Mouse (Mus musculus): ENCODE measurements around the gene Esyt1. TPM values are rescaled to one million over a fixed set of nuclear protein-coding genes. Genes with fewer than 3 reads are reported as not detected.
"Not testable (repeated sequence)": the region's sequence is repeated elsewhere in the genome, so short reads cannot be mapped to it uniquely, and the experiment has no call there.

Gene Esyt1
- polyA plus RNA-seq (2015; fragmentation: Nextera tagmentation; extraction: Ambion mirVana) = 43.2 and 44.6 TPM in 2 replicates

GRCm38 (mm10) chr10:128525671-128526308 is at the start of gene Esyt1:
Esyt1 (minus strand) TSS chr10:128525871.
- DNase-seq (ENCODE audit: low spot score) = peak; percentile 91

- DNase-seq (ENCODE audit: low spot score) = no peak
Measured at GRCm38 (mm10) chr10:128575063-128575462, 49.4 kb upstream of the Esyt1 start.

DNA sequence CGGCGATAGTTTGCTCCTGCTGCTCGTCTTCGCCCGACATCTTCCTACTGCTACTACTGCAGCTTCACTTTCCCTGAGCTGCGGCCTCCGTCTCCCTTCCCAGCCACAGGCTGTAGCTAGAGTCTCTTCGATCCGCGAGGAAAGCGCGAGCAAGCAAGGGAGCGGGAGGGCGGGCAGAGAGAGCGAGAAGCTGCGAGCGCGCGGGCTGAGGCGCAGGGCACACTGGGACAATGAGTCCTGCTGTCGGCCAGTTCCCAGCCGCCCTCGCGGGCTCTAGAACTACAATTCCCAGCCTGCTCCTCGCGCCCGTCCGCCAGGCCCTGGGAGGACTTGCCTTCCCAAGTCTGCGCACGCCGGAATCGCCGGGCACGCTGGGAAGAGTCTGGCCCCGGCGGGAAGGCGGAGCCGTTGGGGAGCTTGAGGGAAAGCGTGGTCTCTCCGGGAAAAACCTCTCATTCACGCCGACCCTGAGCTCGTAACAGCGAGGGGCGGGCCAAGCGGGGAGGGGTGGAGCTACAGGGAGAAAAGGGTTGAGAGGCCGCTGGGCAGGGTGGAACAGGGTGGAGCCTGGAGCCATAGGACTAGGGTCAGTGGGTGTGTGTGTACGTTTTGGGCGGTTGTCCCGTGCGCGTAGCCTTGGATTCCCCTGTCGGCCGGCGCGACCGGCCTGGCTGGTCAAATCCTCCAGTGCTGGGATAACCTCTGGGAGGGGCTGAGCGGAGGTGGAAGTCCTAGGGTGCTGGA is 40.3 kb upstream of the Esyt1 start, which contains the start of gene Pa2g4:
Gene Pa2g4, minus strand, starts transcription at position 200 of the 744 bp plus-strand sequence.
- DNase-seq (ENCODE audit: low spot score) = peak; percentile 93

GRCm38 (mm10) chr10:128565206-128565787 is 39.6 kb upstream of the Esyt1 start:
- peak; percentile 49 for DNase-seq (ENCODE audit: low spot score)

DNA sequence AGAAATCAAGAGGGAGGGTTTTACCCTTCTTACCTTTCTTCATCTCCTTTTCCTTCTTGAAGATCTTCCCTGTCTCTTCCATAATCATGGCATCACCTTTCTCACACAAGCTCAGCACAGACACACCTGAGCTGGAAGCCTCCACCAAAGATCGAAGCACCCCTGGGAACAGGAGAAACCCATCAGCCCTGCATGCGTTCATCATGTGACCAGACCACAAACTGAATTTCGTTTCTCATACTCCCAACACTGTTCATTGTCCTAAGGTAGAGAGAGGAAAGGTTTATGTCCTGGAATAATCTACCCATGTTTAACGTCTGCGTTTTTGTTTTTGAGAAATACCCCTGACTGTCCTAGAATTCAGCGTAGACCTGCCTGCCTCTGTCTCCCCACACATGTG is 37.9 kb upstream of the Esyt1 start:
- no peak for DNase-seq (ENCODE audit: low spot score)

DNA sequence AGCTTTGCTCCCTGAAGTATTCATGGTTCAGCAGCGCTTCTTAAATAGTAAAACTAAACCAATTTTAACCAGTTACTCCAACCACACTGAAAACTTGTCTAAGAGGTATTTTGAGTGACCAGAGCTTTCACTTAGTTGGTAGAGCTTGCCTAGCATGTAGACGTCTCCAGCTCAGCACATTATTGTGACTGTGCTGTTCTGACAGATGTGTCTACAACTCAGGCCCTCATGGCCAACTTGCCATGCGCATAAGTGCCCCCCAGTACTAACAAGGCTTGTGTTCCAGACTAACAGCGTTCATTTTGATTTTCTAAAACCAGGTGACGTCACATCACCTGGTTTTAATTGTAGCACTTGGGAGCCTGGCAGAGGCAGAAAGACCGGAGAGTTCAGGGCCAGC is 31.3 kb upstream of the Esyt1 start:
- DNase-seq (ENCODE audit: low spot score) = no peak

DNA sequence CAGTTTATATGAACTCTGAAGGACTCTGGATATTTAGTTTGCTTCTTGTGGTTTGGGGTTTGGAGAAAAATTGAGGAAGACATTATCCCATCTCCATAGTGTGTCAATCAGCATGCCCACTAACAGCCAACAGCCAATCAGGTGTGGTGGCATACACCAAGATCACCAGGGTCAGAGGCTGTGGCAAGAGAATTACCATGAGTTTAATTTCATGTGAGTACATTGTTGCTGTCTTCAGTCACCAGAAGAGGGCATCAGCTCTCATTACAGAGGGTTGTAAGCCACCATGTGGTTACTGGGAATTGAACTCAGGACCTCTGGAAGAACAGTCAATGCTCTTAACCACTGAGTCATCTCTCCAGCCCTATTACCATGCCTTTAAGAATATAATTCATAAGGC is 30.6 kb upstream of the Esyt1 start:
- peak; percentile 26 for DNase-seq (ENCODE audit: low spot score)

GRCm38 (mm10) chr10:128555567-128555966 is 29.9 kb upstream of the Esyt1 start:
- DNase-seq (ENCODE audit: low spot score) = not testable (repeated sequence)

DNA sequence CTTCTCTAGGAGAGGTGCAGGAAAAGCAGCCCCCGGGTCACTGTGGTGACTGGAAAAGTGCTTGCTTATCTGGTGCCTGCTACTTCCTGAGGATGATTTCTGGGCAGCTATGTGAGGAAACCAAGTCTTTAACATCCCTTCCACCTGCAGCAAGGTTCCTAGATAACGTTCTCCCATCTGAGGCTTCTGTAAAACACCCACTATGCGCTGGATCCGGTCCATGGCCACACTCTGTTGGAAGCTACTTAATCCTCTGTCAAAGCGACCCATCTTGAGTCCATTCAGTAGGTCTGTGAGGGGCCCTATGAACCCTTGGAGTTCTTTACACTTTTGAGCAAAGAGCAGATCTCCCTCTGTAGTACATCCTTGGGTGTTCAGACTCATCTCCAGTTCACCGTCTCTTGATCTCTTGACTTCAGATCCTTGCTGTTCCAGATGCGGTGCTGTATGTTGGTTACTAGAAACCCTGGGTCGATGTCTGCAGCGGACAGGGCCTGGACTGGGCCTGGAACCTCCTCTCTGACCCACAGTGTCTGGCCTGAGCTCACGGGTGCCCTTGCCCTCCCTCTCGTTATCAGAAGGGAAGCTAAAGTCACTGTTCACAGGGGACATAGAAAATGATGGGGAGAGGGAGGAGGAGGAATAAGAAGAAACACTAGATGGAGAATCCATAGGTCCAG is 24.6 kb upstream of the Esyt1 start:
- not testable (repeated sequence) for DNase-seq (ENCODE audit: low spot score)

DNA sequence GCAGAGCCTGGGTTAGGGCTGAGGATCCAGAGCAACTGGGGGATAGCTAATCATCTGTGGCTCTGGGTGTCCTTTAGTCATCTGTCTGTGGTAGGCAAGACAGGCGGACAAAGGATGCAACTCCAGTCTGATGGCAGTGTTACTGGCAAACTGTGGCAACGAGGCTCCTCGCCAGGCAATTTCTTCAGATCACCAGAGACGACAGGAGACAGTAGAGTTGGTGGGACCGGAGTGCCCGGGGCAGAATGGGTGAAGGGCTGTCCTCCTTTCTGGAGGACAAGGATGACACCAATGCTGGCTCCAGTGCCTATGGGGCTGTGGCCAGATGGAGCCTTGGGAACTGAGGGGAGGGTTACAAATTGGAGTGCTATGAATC is 24.0 kb upstream of the Esyt1 start:
- not testable (repeated sequence) for DNase-seq (ENCODE audit: low spot score)

- peak; percentile 97 for DNase-seq (ENCODE audit: low spot score)
Measured at GRCm38 (mm10) chr10:128548947-128549681, 23.4 kb upstream of the Esyt1 start, which contains the start of gene Rpl41. Rpl41 (minus strand) TSS chr10:128549305.

- DNase-seq (ENCODE audit: low spot score) = not testable (repeated sequence)
Measured at GRCm38 (mm10) chr10:128548051-128548791, 22.6 kb upstream of the Esyt1 start.

- peak; percentile 99 for DNase-seq (ENCODE audit: low spot score)
Measured at GRCm38 (mm10) chr10:128547361-128548032, 21.8 kb upstream of the Esyt1 start, which contains the start of gene Zc3h10. Zc3h10 (minus strand) TSS chr10:128547774.

GRCm38 (mm10) chr10:128546787-128547186 is 21.1 kb upstream of the Esyt1 start:
- DNase-seq (ENCODE audit: low spot score) = peak; percentile 22

DNA sequence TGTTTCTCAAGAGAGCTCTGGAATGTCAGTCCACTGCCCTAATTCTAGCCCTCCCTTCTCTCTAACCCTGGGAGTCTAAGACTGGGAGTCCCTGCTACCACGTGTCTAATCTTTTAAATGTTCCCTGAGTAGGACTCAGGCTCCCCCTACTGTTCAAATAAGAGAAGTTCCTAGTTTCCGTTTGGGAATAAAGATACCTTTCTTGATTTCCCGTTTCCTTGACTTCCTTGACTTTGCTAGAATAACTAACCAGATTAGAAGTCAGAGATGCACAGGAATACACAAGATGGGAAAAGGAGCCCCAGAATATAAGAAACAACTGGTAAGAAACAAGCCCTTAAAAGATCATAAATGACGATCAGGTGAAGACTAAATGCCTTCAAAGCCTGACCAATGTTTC is 20.7 kb upstream of the Esyt1 start:
- peak; percentile 63 for DNase-seq (ENCODE audit: low spot score)

DNA sequence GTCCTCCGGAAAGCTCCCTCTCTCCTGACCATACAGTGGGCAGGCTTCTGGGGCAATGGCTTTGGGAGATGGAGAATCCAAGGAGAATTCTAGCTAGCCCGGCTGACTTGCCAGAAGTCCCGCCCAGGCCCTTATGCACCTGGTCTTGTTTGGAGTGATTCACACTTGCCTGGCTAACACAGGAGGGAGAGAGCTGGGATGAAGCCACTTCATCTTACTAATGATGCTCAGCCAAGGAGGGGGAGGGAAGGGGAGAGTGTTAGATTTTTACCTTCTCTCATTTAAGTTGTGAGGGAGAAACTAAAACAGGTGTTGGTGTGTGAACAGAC is 19.9 kb upstream of the Esyt1 start:
- no peak for DNase-seq (ENCODE audit: low spot score)

DNA sequence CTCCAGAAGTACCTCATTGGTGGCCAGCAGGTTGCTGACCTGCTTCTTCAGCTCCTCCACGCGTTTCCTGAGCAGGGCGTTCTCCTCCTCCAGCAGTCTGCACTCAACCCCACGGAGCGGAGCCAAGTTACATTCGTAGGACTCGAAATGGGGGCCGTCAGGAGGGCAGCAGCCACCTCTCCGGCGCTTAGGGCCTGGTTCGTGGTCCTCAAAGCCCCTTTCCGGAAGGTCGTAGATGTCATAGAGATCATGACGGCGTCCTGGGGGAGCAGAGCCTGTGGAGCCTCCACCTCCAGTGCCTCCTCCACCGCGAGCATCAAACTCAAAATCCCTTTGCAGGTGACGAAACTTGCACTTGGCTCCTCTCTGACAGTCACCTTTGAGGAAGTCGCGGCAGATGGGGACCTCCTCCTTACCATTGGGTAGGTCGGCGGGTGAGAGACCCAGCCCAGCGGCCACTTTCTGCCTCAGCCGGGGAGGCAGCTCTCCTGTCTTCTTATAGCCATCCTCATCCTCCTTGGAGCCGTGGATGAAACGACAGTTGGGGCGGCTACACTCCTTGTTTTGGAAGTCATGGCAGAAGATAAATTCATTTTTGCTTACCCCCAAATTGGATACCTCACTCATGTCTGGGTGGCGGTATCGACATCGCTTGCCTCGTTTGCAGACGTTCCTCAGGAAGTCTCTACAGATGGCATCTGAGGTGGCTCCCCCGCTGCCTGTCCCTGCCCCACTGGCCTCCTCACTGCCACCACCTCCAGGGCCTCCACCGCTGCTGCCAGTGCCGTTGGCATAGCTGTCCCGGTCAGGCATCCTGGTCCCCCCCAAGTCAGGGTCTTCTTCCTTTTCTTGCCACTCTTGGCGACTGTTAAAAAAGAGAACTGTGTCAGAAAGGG is 19.3 kb upstream of the Esyt1 start:
- no peak for DNase-seq (ENCODE audit: low spot score)

GRCm38 (mm10) chr10:128544151-128544657 is 18.5 kb upstream of the Esyt1 start:
- DNase-seq (ENCODE audit: low spot score) = no peak

Data from thymus, postnatal 0 days (tissue).